Mouse (Mus musculus): ENCODE data around the gene Fkbp5. TPM values are rescaled to one million over a fixed set of nuclear protein-coding genes. Genes with fewer than 3 reads are reported as not detected.

Fkbp5 gene
- polyA plus RNA-seq, 1 experiment = 48.6 TPM

- 81% methylated on average over 5 of the region's 5 CpGs for WGBS
- TF ChIP-seq CTCF (IDR thresholded peaks at IDR 0.05; ENCODE audit: control insufficient read depth, insufficient read depth, low read length) (no peak), POLR2A (IDR thresholded peaks at IDR 0.05; ENCODE audit: borderline replicate concordance, control insufficient read depth, low read depth, low read length) (no peak)
- peaks cover 4% of the 10 kb centered on the region; the same call in 1 of the 2 replicates for H3K4me1 ChIP-seq (ENCODE audit: control insufficient read depth, insufficient read depth, low read length)
Measured at GRCm38 (mm10) chr17:28506895-28507294, 10.4 kb downstream of the Fkbp5 start.

GRCm38 (mm10) chr17:28505591-28505990 lies 11.7 kb downstream of the Fkbp5 start:
- Histone ChIP-seq H3K4me3 (replicated peaks; ENCODE audit: control insufficient read depth, low read depth, low read length) (no peak overlapping the region), H3K27ac (ENCODE audit: control insufficient read depth, insufficient read depth, low read depth, low read length, poor library complexity) (no peak overlapping the region), H3K4me1 (ENCODE audit: control insufficient read depth, insufficient read depth, low read length) (peaks cover 2% of the 10 kb centered on the region; the same call in 1 of the 2 replicates)
- TF ChIP-seq POLR2A (IDR thresholded peaks at IDR 0.05; ENCODE audit: borderline replicate concordance, control insufficient read depth, low read depth, low read length) (no peak), CTCF (IDR thresholded peaks at IDR 0.05; ENCODE audit: control insufficient read depth, insufficient read depth, low read length) (no peak)
- 77% methylated on average over 4 of the region's 4 CpGs for WGBS

More at GRCm38 (mm10) chr17:28506895-28507294, 10.4 kb downstream of the Fkbp5 start:
- no peak overlapping the region for H3K4me3 ChIP-seq (replicated peaks; ENCODE audit: control insufficient read depth, low read depth, low read length)
- no peak overlapping the region for H3K27ac ChIP-seq (ENCODE audit: control insufficient read depth, insufficient read depth, low read depth, low read length, poor library complexity)

GRCm38 (mm10) chr17:28504182-28504581 lies 13.1 kb downstream of the Fkbp5 start:
- Histone ChIP-seq H3K4me3 (replicated peaks; ENCODE audit: control insufficient read depth, low read depth, low read length) (no peak overlapping the region), H3K27ac (ENCODE audit: control insufficient read depth, insufficient read depth, low read depth, low read length, poor library complexity) (no peak overlapping the region), H3K4me1 (ENCODE audit: control insufficient read depth, insufficient read depth, low read length) (peaks cover under 1% of the 10 kb centered on the region; the same call in 1 of the 2 replicates)
- WGBS = 68% methylated on average over 6 of the region's 6 CpGs
- TF ChIP-seq CTCF (IDR thresholded peaks at IDR 0.05; ENCODE audit: control insufficient read depth, insufficient read depth, low read length) (no peak), POLR2A (IDR thresholded peaks at IDR 0.05; ENCODE audit: borderline replicate concordance, control insufficient read depth, low read depth, low read length) (no peak)

- Histone ChIP-seq H3K4me1 (ENCODE audit: control insufficient read depth, insufficient read depth, low read length) (peaks cover 2% of the 10 kb centered on the region; the same call in 1 of the 2 replicates), H3K27ac (ENCODE audit: control insufficient read depth, insufficient read depth, low read depth, low read length, poor library complexity) (no peak overlapping the region), H3K4me3 (replicated peaks; ENCODE audit: control insufficient read depth, low read depth, low read length) (no peak overlapping the region)
- TF ChIP-seq CTCF (IDR thresholded peaks at IDR 0.05; ENCODE audit: control insufficient read depth, insufficient read depth, low read length) = no peak
- WGBS = 33% methylated on average over 7 of the region's 7 CpGs
Measured at GRCm38 (mm10) chr17:28502196-28502821, 15.0 kb downstream of the Fkbp5 start.

- H3K4me3 ChIP-seq (replicated peaks; ENCODE audit: control insufficient read depth, low read depth, low read length) = no peak overlapping the region
- H3K4me1 ChIP-seq (ENCODE audit: control insufficient read depth, insufficient read depth, low read length) = peaks cover 4% of the 10 kb centered on the region; the same call in 1 of the 2 replicates
- TF ChIP-seq CTCF (IDR thresholded peaks at IDR 0.05; ENCODE audit: control insufficient read depth, insufficient read depth, low read length) (no peak), POLR2A (IDR thresholded peaks at IDR 0.05; ENCODE audit: borderline replicate concordance, control insufficient read depth, low read depth, low read length) (no peak)
- no peak overlapping the region for H3K27ac ChIP-seq (ENCODE audit: control insufficient read depth, insufficient read depth, low read depth, low read length, poor library complexity)
- 63% methylated on average over 3 of the region's 3 CpGs for WGBS
Measured at GRCm38 (mm10) chr17:28500465-28500864, 16.9 kb downstream of the Fkbp5 start.

GRCm38 (mm10) chr17:28499190-28499589 lies 18.1 kb downstream of the Fkbp5 start:
- H3K4me1 ChIP-seq (ENCODE audit: control insufficient read depth, insufficient read depth, low read length) = peaks cover 4% of the 10 kb centered on the region; the same call in 1 of the 2 replicates
- no peak for TF ChIP-seq CTCF (IDR thresholded peaks at IDR 0.05; ENCODE audit: control insufficient read depth, insufficient read depth, low read length)
- no peak for TF ChIP-seq POLR2A (IDR thresholded peaks at IDR 0.05; ENCODE audit: borderline replicate concordance, control insufficient read depth, low read depth, low read length)
- no peak overlapping the region for H3K4me3 ChIP-seq (replicated peaks; ENCODE audit: control insufficient read depth, low read depth, low read length)
- no peak overlapping the region for H3K27ac ChIP-seq (ENCODE audit: control insufficient read depth, insufficient read depth, low read depth, low read length, poor library complexity)
- 75% methylated on average over 2 of the region's 2 CpGs for WGBS

- no peak overlapping the region for H3K4me3 ChIP-seq (replicated peaks; ENCODE audit: control insufficient read depth, low read depth, low read length)
- H3K27ac ChIP-seq (ENCODE audit: control insufficient read depth, insufficient read depth, low read depth, low read length, poor library complexity) = peak overlapping the region; percentile 33
- 53% methylated on average over 8 of the region's 8 CpGs for WGBS
- TF ChIP-seq POLR2A (IDR thresholded peaks at IDR 0.05; ENCODE audit: borderline replicate concordance, control insufficient read depth, low read depth, low read length) (no peak), CTCF (IDR thresholded peaks at IDR 0.05; ENCODE audit: control insufficient read depth, insufficient read depth, low read length) (no peak)
- H3K4me1 ChIP-seq (ENCODE audit: control insufficient read depth, insufficient read depth, low read length) = peaks cover 4% of the 10 kb centered on the region; the same call in 1 of the 2 replicates
Measured at GRCm38 (mm10) chr17:28495832-28496231, 21.5 kb downstream of the Fkbp5 start.

GRCm38 (mm10) chr17:28491035-28491770 lies 26.1 kb downstream of the Fkbp5 start:
- H3K4me3 ChIP-seq (replicated peaks; ENCODE audit: control insufficient read depth, low read depth, low read length) = no peak overlapping the region
- peaks cover 2% of the 10 kb centered on the region; the same call in 1 of the 2 replicates for H3K4me1 ChIP-seq (ENCODE audit: control insufficient read depth, insufficient read depth, low read length)
- TF ChIP-seq CTCF (IDR thresholded peaks at IDR 0.05; ENCODE audit: control insufficient read depth, insufficient read depth, low read length) = no peak
- no peak for TF ChIP-seq POLR2A (IDR thresholded peaks at IDR 0.05; ENCODE audit: borderline replicate concordance, control insufficient read depth, low read depth, low read length)
- H3K27ac ChIP-seq (ENCODE audit: control insufficient read depth, insufficient read depth, low read depth, low read length, poor library complexity) = no peak overlapping the region
- 85% methylated on average over 14 of the region's 14 CpGs for WGBS
